Mouse (Mus musculus) neural tube, embryonic 11.5 days (tissue): ENCODE measurements around the gene Vpreb1. TPM values are rescaled to one million over a fixed set of nuclear protein-coding genes. Genes with fewer than 3 reads are reported as not detected.
"Not testable (repeated sequence)": the region's sequence is repeated elsewhere in the genome, so short reads cannot be mapped to it uniquely, and the experiment has no call there.

Experiments
- ATAC-seq: fragments of 200-750 bp; cut with Nextera tagmentation; 2 replicates; pipeline ENCODE4 v1.8.0; 2017; ENCODE audit warnings: moderate number of reproducible peaks, mild to moderate bottlenecking, moderate TSS enrichment, moderate library complexity; ENCODE audit not compliant: insufficient read depth, low FRiP score, low TSS enrichment
- DNase-seq: peaks from one replicate; pipeline ENCODE4 v3.0.0-alpha.2; 2015; ENCODE audit warnings: low spot score
- H3K27ac ChIP-seq: fragments of 300-500 bp; sonication (generic); 2 replicates; pipeline ENCODE4 v1.5.1; 2014; ENCODE audit warnings: low read depth, mild to moderate bottlenecking, low read length
- H3K27me3 ChIP-seq: fragments of 300-500 bp; sonication (generic); 2 replicates; pipeline ENCODE4 v1.6.1; 2014; ENCODE audit warnings: mild to moderate bottlenecking, low read length, mixed read lengths; ENCODE audit not compliant: control insufficient read depth, insufficient read depth
- H3K36me3 ChIP-seq: fragments of 300-500 bp; sonication (generic); 2 replicates; pipeline ENCODE4 v1.6.1; 2014; ENCODE audit warnings: mild to moderate bottlenecking, low read length, moderate library complexity, mixed read lengths; ENCODE audit not compliant: control insufficient read depth, insufficient read depth
- H3K4me1 ChIP-seq: fragments of 300-500 bp; sonication (generic); 2 replicates; pipeline ENCODE4 v1.6.1; 2014; ENCODE audit warnings: low read length, mixed read lengths; ENCODE audit not compliant: control insufficient read depth, insufficient read depth
- H3K4me2 ChIP-seq: fragments of 300-500 bp; sonication (generic); 2 replicates; pipeline ENCODE4 v1.6.1; 2014; ENCODE audit warnings: low read depth, mild to moderate bottlenecking, moderate library complexity
- H3K4me3 ChIP-seq: fragments of 300-500 bp; sonication (generic); 2 replicates; pipeline ENCODE4 v1.5.1; 2014; ENCODE audit warnings: low read depth, low read length
- H3K9ac ChIP-seq: fragments of 300-500 bp; sonication (generic); 2 replicates; pipeline ENCODE4 v1.6.1; 2014; ENCODE audit warnings: mild to moderate bottlenecking, low read length
- H3K9me3 ChIP-seq: fragments of 300-500 bp; sonication (generic); 2 replicates; pipeline ENCODE4 v1.6.1; 2016; ENCODE audit warnings: low read length; ENCODE audit not compliant: control insufficient read depth
- WGBS: fragments of 180-500 bp; shearing (Covaris S2); extraction: QIAGEN DNeasy Blood & Tissue Kit; methylation state at CpG from one replicate; pipeline ENCODE4 v1.1.7; 2014; 5-methylcytosine and 5-hydroxymethylcytosine counted together
- polyA plus RNA-seq: library from polyadenylated mRNA; unstranded; fragments of >200 nt; fragmentation: Nextera tagmentation; extraction: Ambion mirVana; gene quantifications from 2 replicates; pipeline ENCODE4 v1.2.1, GENCODE M21; 2014

Vpreb1 gene
- polyA plus RNA-seq, 1 experiment from 2014 or later = 1.7 TPM

- no peak within 1 kb of the TSS for H3K27ac ChIP-seq
- no peak for DNase-seq
- no peak within 1 kb of the TSS for H3K4me3 ChIP-seq
- no peaks in the 10 kb centered on the region for H3K9me3 ChIP-seq
- 86% methylated on average over 2 of the region's 2 CpGs for WGBS
- H3K9ac ChIP-seq = no peak within 1 kb of the TSS
- H3K4me2 ChIP-seq = no peak within 1 kb of the TSS
- H3K27me3 ChIP-seq = no peaks in the 10 kb centered on the region
- no peaks in the 10 kb centered on the region for H3K36me3 ChIP-seq
- no peaks in the 10 kb centered on the region for H3K4me1 ChIP-seq
- ATAC-seq = no peak
These were observed 6.7 kb downstream of the Vpreb1 start, which contains the start of gene Igll1 for GRCm38 (mm10) chr16:16863978-16864377. Gene Igll1, minus strand, starts transcription at chr16:16863985.

GRCm38 (mm10) chr16:16862288-16862687 lies 8.4 kb downstream of the Vpreb1 start:
- ATAC-seq (no peak), DNase-seq (no peak)
- no peak overlapping the region for H3K4me2 ChIP-seq
- H3K27me3 ChIP-seq = no peaks in the 10 kb centered on the region
- H3K9ac ChIP-seq = no peak overlapping the region
- no peaks in the 10 kb centered on the region for H3K36me3 ChIP-seq
- H3K4me3 ChIP-seq = no peak overlapping the region
- H3K9me3 ChIP-seq = no peaks in the 10 kb centered on the region
- H3K27ac ChIP-seq = no peak overlapping the region
- no peaks in the 10 kb centered on the region for H3K4me1 ChIP-seq
- 85% methylated on average over 3 of the region's 3 CpGs for WGBS

GRCm38 (mm10) chr16:16856731-16857476 lies 13.7 kb downstream of the Vpreb1 start:
- ATAC-seq (no peak), DNase-seq (no peak)
- Histone ChIP-seq H3K27ac (no peak overlapping the region), H3K4me3 (no peak overlapping the region), H3K9ac (no peak overlapping the region), H3K36me3 (no peaks in the 10 kb centered on the region), H3K27me3 (no peaks in the 10 kb centered on the region), H3K4me2 (no peak overlapping the region), H3K4me1 (no peaks in the 10 kb centered on the region), H3K9me3 (no peaks in the 10 kb centered on the region)
- WGBS = 80% methylated on average over 13 of the region's 13 CpGs

GRCm38 (mm10) chr16:16856054-16856453 lies 14.6 kb downstream of the Vpreb1 start:
- not testable (repeated sequence) for H3K4me3 ChIP-seq, H3K4me2 ChIP-seq, H3K9me3 ChIP-seq, H3K9ac ChIP-seq, H3K27ac ChIP-seq, ATAC-seq, H3K4me1 ChIP-seq, H3K27me3 ChIP-seq, H3K36me3 ChIP-seq, DNase-seq
- WGBS = 87% methylated on average over 9 of the region's 9 CpGs

- Histone ChIP-seq H3K4me3 (no peak overlapping the region), H3K4me1 (no peaks in the 10 kb centered on the region), H3K9ac (no peak overlapping the region), H3K27ac (no peak overlapping the region), H3K4me2 (no peak overlapping the region), H3K9me3 (no peaks in the 10 kb centered on the region), H3K36me3 (no peaks in the 10 kb centered on the region), H3K27me3 (no peaks in the 10 kb centered on the region)
- no peak for ATAC-seq
- 91% methylated on average over 1 of the region's 1 CpGs for WGBS
- DNase-seq = no peak
These were observed 15.1 kb downstream of the Vpreb1 start for GRCm38 (mm10) chr16:16855541-16855940.

- Histone ChIP-seq H3K27me3 (no peaks in the 10 kb centered on the region), H3K36me3 (no peaks in the 10 kb centered on the region), H3K4me3 (no peak overlapping the region), H3K9me3 (no peaks in the 10 kb centered on the region), H3K9ac (no peak overlapping the region), H3K27ac (no peak overlapping the region), H3K4me2 (no peak overlapping the region), H3K4me1 (no peaks in the 10 kb centered on the region)
- no peak for ATAC-seq
- 29% methylated on average over 6 of the region's 6 CpGs for WGBS
- DNase-seq = peak; percentile 19
These were observed 15.8 kb downstream of the Vpreb1 start for GRCm38 (mm10) chr16:16854836-16855235.

- Histone ChIP-seq H3K4me1 (no peaks in the 10 kb centered on the region), H3K4me2 (no peak overlapping the region), H3K9ac (no peak overlapping the region), H3K27ac (no peak overlapping the region), H3K4me3 (no peak overlapping the region), H3K27me3 (no peaks in the 10 kb centered on the region), H3K9me3 (no peaks in the 10 kb centered on the region), H3K36me3 (no peaks in the 10 kb centered on the region)
- DNase-seq (no peak), ATAC-seq (no peak)
- WGBS = 89% methylated on average over 3 of the region's 3 CpGs
These were observed 18.2 kb downstream of the Vpreb1 start for GRCm38 (mm10) chr16:16852411-16852810.

- Histone ChIP-seq H3K36me3 (no peaks in the 10 kb centered on the region), H3K9me3 (no peaks in the 10 kb centered on the region), H3K27ac (no peak overlapping the region), H3K4me3 (no peak overlapping the region), H3K4me1 (no peaks in the 10 kb centered on the region), H3K27me3 (no peaks in the 10 kb centered on the region), H3K4me2 (no peak overlapping the region), H3K9ac (no peak overlapping the region)
- DNase-seq (no peak), ATAC-seq (no peak)
These were observed 21.4 kb downstream of the Vpreb1 start for GRCm38 (mm10) chr16:16849196-16849595.

GRCm38 (mm10) chr16:16829671-16830070 lies 41.0 kb downstream of the Vpreb1 start:
- ATAC-seq (peak; percentile 43; the same call in 1 of the 2 replicates), DNase-seq (no peak)
- Histone ChIP-seq H3K4me1 (no peaks in the 10 kb centered on the region), H3K27me3 (no peaks in the 10 kb centered on the region), H3K4me2 (no peak overlapping the region), H3K9me3 (no peaks in the 10 kb centered on the region), H3K4me3 (no peak overlapping the region), H3K36me3 (no peaks in the 10 kb centered on the region), H3K9ac (no peak overlapping the region), H3K27ac (no peak overlapping the region)
- WGBS = 87% methylated on average over 3 of the region's 3 CpGs
